Mouse (Mus musculus) embryonic facial prominence, embryonic 11.5 days (tissue): Measurements from ENCODE around the gene Gm49322. TPM values are rescaled to one million over a fixed set of nuclear protein-coding genes. Genes with fewer than 3 reads are reported as not detected.

Source experiments
- ATAC-seq: fragments of 200-750 bp; cut with Nextera tagmentation; replicated peaks from 2 replicates; pipeline ENCODE4 v1.8.0; 2017; ENCODE audit warnings: low read depth; ENCODE audit not compliant: insufficient number of reproducible peaks, low FRiP score, low TSS enrichment
- DNase-seq: peaks from one replicate; pipeline ENCODE4 v3.0.0-alpha.2; 2015; ENCODE audit warnings: low spot score
- H3K27ac ChIP-seq: fragments of 300-500 bp; sonication (generic); replicated peaks from 2 replicates; pipeline ENCODE4 v1.5.1; 2014; ENCODE audit warnings: mild to moderate bottlenecking, low read depth, low read length, control low read depth
- H3K27me3 ChIP-seq: fragments of 300-500 bp; sonication (generic); 2 replicates; pipeline ENCODE4 v1.6.1; 2014; ENCODE audit warnings: mild to moderate bottlenecking, low read length, moderate library complexity, mixed read lengths; ENCODE audit not compliant: control insufficient read depth, insufficient read depth
- H3K36me3 ChIP-seq: fragments of 300-500 bp; sonication (generic); replicated peaks from 2 replicates; pipeline ENCODE4 v1.6.1; 2014; ENCODE audit warnings: low read depth, mild to moderate bottlenecking, low read length, moderate library complexity, mixed read lengths; ENCODE audit not compliant: control insufficient read depth, insufficient read depth
- H3K4me1 ChIP-seq: fragments of 300-500 bp; sonication (generic); 2 replicates; pipeline ENCODE4 v1.6.1; 2014; ENCODE audit warnings: low read length, mixed read lengths; ENCODE audit not compliant: control insufficient read depth, insufficient read depth
- H3K4me2 ChIP-seq: fragments of 300-500 bp; sonication (generic); 2 replicates; pipeline ENCODE4 v1.6.1; 2014; ENCODE audit warnings: low read depth, mild to moderate bottlenecking, control low read depth, low read length, moderate library complexity
- H3K4me3 ChIP-seq: fragments of 300-500 bp; sonication (generic); 2 replicates; pipeline ENCODE4 v1.5.1; 2014; ENCODE audit warnings: low read depth, low read length, control low read depth
- H3K9ac ChIP-seq: fragments of 300-500 bp; sonication (generic); replicated peaks from 2 replicates; pipeline ENCODE4 v1.6.1; 2014; ENCODE audit warnings: mild to moderate bottlenecking, control low read depth, low read length
- H3K9me3 ChIP-seq: fragments of 300-500 bp; sonication (generic); replicated peaks from 2 replicates; pipeline ENCODE4 v1.6.1; 2016; ENCODE audit warnings: mild to moderate bottlenecking, low read length, inconsistent platforms, mixed read lengths; ENCODE audit not compliant: control insufficient read depth
- WGBS: fragments of 180-500 bp; shearing (Covaris S2); extraction: QIAGEN DNeasy Blood & Tissue Kit; methylation state at CpG from one replicate; pipeline ENCODE4 v1.1.7; 2014; 5-methylcytosine and 5-hydroxymethylcytosine counted together
- polyA plus RNA-seq: library from polyadenylated mRNA; unstranded; fragments of >200 nt; fragmentation: Nextera tagmentation; extraction: Ambion mirVana; gene quantifications from 2 replicates; pipeline ENCODE4 v1.2.1, GENCODE M21; 2014

Gm49322 gene
- polyA plus RNA-seq, 1 experiment from 2014 or later: 1.4 TPM

- WGBS: under 1% methylated on average over 90 of the region's 96 CpGs
- Histone ChIP-seq H3K9me3 (no peaks in the 10 kb centered on the region), H3K4me1 (no peaks in the 10 kb centered on the region; the same call in none of the 2 replicates), H3K36me3 (no peaks in the 10 kb centered on the region), H3K4me2 (peak overlapping the region; percentile 98), H3K27me3 (no peaks in the 10 kb centered on the region), H3K9ac (peak overlapping the region; percentile 73), H3K27ac (peak overlapping the region; percentile 72), H3K4me3 (peak overlapping the region; percentile 78)
- ATAC-seq: no peak
- DNase-seq: peak; percentile 65
These were observed 29.2 kb upstream of the Gm49322 start for GRCm38 (mm10) chr10:80576351-80577194.

- Histone ChIP-seq H3K27me3 (no peaks in the 10 kb centered on the region), H3K9me3 (no peaks in the 10 kb centered on the region), H3K9ac (peak within 1 kb of the TSS; percentile 73), H3K4me3 (peak within 1 kb of the TSS; percentile 78), H3K4me2 (peak within 1 kb of the TSS; percentile 98), H3K36me3 (no peaks in the 10 kb centered on the region), H3K4me1 (no peaks in the 10 kb centered on the region; the same call in none of the 2 replicates), H3K27ac (peak within 1 kb of the TSS; percentile 74)
- WGBS: 1% methylated on average over 54 of the region's 97 CpGs
- DNase-seq (peak; percentile 96), ATAC-seq (peak; percentile 69)
These were observed 28.4 kb upstream of the Gm49322 start, which contains the start of gene Klf16 for GRCm38 (mm10) chr10:80577195-80578130. TSS of gene Klf16 (minus strand) at chr10:80577321.

- Histone ChIP-seq H3K4me1 (no peaks in the 10 kb centered on the region; the same call in none of the 2 replicates), H3K36me3 (no peaks in the 10 kb centered on the region), H3K27me3 (no peaks in the 10 kb centered on the region), H3K9ac (peak overlapping the region; percentile 45), H3K4me3 (peak overlapping the region; percentile 78), H3K9me3 (no peaks in the 10 kb centered on the region), H3K27ac (peak overlapping the region; percentile 74), H3K4me2 (peak overlapping the region; percentile 98)
- peak; percentile 81 for DNase-seq
- peak; percentile 14; the same call in 1 of the 2 replicates for ATAC-seq
- WGBS: under 1% methylated on average over 29 of the region's 29 CpGs
These were observed 27.6 kb upstream of the Gm49322 start for GRCm38 (mm10) chr10:80578131-80578750.

GRCm38 (mm10) chr10:80578911-80579310, 26.9 kb upstream of the Gm49322 start:
- H3K4me3 ChIP-seq: no peak overlapping the region; the same call in 1 of the 2 replicates
- H3K36me3 ChIP-seq: peaks cover 2% of the 10 kb centered on the region; the same call in 1 of the 2 replicates
- peak overlapping the region; percentile 16 for H3K4me2 ChIP-seq
- 9% methylated on average over 8 of the region's 8 CpGs for WGBS
- H3K27ac ChIP-seq: no peak overlapping the region
- H3K9ac ChIP-seq: no peak overlapping the region
- peak; percentile 69 for DNase-seq
- no peak for ATAC-seq
- H3K9me3 ChIP-seq: no peaks in the 10 kb centered on the region
- no peaks in the 10 kb centered on the region; the same call in none of the 2 replicates for H3K4me1 ChIP-seq
- no peaks in the 10 kb centered on the region for H3K27me3 ChIP-seq

GRCm38 (mm10) chr10:80583047-80583446, 22.8 kb upstream of the Gm49322 start:
- 86% methylated on average over 5 of the region's 5 CpGs for WGBS
- ATAC-seq (no peak), DNase-seq (no peak)
- Histone ChIP-seq H3K4me2 (no peak overlapping the region), H3K27ac (no peak overlapping the region), H3K36me3 (peaks cover 2% of the 10 kb centered on the region; the same call in 1 of the 2 replicates), H3K27me3 (no peaks in the 10 kb centered on the region), H3K4me3 (no peak overlapping the region), H3K4me1 (no peaks in the 10 kb centered on the region; the same call in none of the 2 replicates), H3K9ac (no peak overlapping the region), H3K9me3 (no peaks in the 10 kb centered on the region)

- no peak for DNase-seq
- Histone ChIP-seq H3K27ac (no peak overlapping the region), H3K4me2 (no peak overlapping the region), H3K9me3 (no peaks in the 10 kb centered on the region), H3K4me3 (no peak overlapping the region), H3K36me3 (peaks cover 2% of the 10 kb centered on the region; the same call in 1 of the 2 replicates), H3K4me1 (peaks cover 4% of the 10 kb centered on the region), H3K27me3 (no peaks in the 10 kb centered on the region), H3K9ac (no peak overlapping the region)
- ATAC-seq: no peak
- 69% methylated on average over 12 of the region's 12 CpGs for WGBS
These were observed 21.8 kb upstream of the Gm49322 start for GRCm38 (mm10) chr10:80584045-80584488.
